Mouse (Mus musculus) left cerebral cortex, adult 8-10 months (tissue): Measurements from ENCODE around the gene Klri2. TPM values are rescaled to one million over a fixed set of nuclear protein-coding genes. Genes with fewer than 3 reads are reported as not detected.
"Not testable (repeated sequence)": the region's sequence is repeated elsewhere in the genome, so short reads cannot be mapped to it uniquely, and the experiment has no call there.

Experiments used
- DNase-seq, 2 experiments: peaks; one replicate each; pipeline ENCODE4 v3.0.0; 2022; ENCODE audit warnings: low spot score in 2 of 2
- microRNA-seq, 2 experiments: library from miRNA; unstranded; fragments of <30 nt; microRNA quantifications; one replicate each; pipeline ENCODE4 v1.2.0; 2022
- total RNA-seq, 4 experiments: library from RNA; stranded (reverse); gene quantifications; 2 replicates each; pipeline ENCODE4 v1.2.4; 2022

The Klri2 gene
- not detected for total RNA-seq

- DNase-seq = no peak
Measured at GRCm38 (mm10) chr6:129740069-129740721, at the start of gene Klri2. Gene Klri2, minus strand, starts transcription at chr6:129740484.

GRCm38 (mm10) chr6:129784170-129784569 is 43.9 kb upstream of the Klri2 start, which contains the start of gene Gm156:
Gene Gm156, minus strand, starts transcription at chr6:129784270.
- not testable (repeated sequence) for DNase-seq

DNA sequence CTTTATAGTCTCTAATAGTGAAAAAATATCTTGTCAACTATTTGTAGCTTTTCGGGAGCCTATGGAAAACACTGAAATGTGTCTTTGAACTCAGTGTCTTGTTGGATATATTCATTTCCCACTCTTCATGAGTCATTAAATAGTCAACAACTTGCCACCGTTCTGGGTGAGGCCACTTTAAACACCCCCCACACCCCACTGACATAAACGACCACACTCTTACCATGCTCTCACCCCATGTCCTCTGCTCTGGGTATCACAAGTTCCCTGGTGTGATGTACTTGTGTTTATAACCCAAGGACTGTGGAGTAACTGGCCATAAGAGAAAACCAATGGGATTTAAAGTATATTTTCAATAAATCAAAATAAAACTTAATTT is 7.4 kb upstream of the Klri2 start:
- no peak for DNase-seq

DNA sequence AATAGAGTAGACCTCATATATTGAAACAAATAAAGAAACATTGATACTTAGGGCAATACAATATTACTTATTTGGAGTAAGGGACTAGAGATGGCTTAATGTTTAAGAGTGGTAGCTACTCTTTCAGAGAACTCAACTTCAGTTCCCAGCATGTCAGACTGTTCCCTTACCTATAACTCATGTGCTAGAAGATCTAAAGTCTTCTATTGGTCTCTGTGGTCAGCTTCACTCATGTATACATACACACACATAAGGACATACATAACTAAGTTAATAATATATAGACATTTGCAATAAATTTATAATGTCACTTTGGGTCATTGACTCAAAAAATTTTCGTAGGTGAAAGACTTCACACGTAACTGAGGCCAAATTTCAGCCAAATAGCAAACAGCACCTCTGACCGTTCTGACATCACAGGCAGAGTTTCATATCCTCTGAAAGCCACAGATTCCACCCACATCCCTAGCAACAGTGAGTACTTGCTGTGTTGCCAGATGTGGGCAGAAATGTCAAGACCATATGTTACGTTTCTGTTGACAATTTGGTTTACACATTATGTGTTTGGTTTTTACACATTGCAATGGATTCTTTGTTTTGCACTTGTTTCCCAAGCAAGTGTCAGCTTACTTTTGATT is 6.9 kb upstream of the Klri2 start:
- DNase-seq = no peak

- DNase-seq = no peak
Measured at GRCm38 (mm10) chr6:129746151-129746550, 5.9 kb upstream of the Klri2 start.

DNA sequence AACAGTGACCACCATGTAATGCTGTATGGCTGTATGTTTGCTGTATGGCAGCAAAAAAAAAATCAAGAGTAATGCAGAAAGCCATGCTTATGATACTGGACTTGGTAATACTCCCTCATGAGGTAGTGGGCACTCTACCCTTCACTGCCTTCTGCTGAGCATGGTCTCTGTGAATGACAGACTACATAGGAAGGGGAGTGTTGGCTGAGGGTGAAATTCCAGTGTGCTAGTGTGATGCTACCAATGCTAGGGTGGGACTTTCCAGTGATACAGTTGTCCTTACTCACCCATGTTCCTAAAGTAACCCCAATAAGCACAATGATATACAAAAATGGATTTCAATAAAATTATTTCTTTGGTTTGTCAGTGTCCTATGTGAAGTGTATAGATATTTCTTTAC is 3.9 kb downstream of the Klri2 start:
- DNase-seq = no peak

- no peak for DNase-seq
Measured at GRCm38 (mm10) chr6:129727237-129727636, 13.0 kb downstream of the Klri2 start.

DNA sequence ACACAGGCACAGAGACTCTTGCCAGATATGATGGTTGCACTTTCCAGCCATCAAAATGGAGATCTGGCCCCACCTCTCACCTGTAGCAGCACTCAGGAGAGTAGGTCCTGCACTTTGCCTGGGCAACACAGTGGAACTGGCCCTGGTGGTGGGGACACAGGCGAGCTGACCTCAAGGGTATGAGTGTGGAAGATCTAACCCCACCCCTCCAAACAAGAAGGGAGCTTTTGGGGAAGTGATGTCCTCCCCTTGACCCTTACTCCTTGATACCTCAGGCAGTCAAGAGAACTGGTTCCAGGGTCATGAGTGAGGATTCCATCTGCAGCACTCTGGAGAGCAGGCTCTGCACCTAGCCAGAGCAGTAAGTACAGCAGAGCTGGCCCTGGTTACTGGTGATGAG is 18.9 kb downstream of the Klri2 start:
- DNase-seq = no peak

GRCm38 (mm10) chr6:129720487-129720886 is 19.8 kb downstream of the Klri2 start:
- no peak for DNase-seq

GRCm38 (mm10) chr6:129717032-129717431 is 23.3 kb downstream of the Klri2 start, which contains the start of gene Klri1:
Gene Klri1, minus strand, starts transcription at chr6:129717132.
- DNase-seq = no peak

DNA sequence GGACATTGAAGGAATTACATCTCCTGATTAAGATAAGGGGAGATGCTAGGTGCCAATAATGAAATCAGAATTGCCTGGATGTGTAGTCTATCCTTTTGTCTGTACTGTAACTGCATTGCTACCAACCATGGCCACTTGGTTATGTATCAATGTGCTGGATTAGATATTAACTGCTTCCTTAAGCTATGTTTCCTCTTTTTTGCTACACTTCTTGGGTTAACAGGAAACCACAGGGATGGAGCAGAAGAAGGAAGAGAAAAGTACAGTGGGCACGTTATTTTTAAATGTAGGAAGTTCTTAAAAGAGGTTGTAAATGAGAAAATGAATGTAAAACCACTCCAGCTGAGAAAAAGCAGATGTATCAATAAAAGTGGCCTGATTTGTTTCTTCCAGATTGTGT is 26.7 kb downstream of the Klri2 start:
- no peak for DNase-seq

DNA sequence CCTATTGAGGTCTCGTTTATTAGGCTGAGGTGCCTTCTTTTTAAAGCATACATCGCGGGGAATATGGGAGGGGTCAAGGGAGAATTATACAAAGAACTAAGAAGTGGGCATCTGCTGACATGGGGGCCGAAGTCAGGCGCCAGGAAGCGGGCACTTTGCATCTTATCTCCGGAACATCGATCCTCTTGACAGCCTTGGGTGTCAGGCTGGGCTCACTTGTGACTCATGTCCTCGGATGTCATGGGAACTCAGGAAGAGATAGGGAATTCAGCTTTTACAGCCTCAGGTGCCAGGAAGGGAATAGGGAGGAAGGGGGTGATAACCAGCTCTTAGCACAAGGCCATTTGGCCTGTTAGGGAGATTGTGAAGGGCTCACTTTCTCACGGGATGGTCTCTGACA is 48.8 kb downstream of the Klri2 start:
- not testable (repeated sequence) for DNase-seq

GRCm38 (mm10) chr6:129680379-129680778 is 59.9 kb downstream of the Klri2 start:
- no peak for DNase-seq

Small RNA genes lying within 50 kb of the gene (microRNA-seq; reads per million reads assigned to microRNA genes)
- gene Mir680-1 = 0 reads per million in 2 experiments

Other genes with a start within 250 kb of the Klri2 start
- under 1 TPM in 1 of 4 experiments, not detected in 3; 0.14 TPM for gene Olr1, start 233.3 kb downstream of the Klri2 start, total RNA-seq
- gene Tmem52b, start 227.9 kb downstream of the Klri2 start, total RNA-seq = not detected
- 100 to 1,000 TPM; 760 to 878 (median 821) TPM for gene Gabarapl1, start 207.3 kb downstream of the Klri2 start, total RNA-seq
- not detected for gene Klre1, start 162.6 kb downstream of the Klri2 start, total RNA-seq
- gene Klrd1, start 148.7 kb downstream of the Klri2 start, total RNA-seq = not detected
- not detected for gene Klrk1, start 116.6 kb downstream of the Klri2 start, total RNA-seq
- gene Klrc3, start 97.1 kb downstream of the Klri2 start, total RNA-seq = not detected
- gene Klrc2, start 79.8 kb downstream of the Klri2 start, total RNA-seq = not detected
- gene Klrc1, start 61.5 kb downstream of the Klri2 start, total RNA-seq = not detected
- not detected for gene Klri1, start 23.4 kb downstream of the Klri2 start, total RNA-seq
- gene Gm156, start 43.8 kb upstream of the Klri2 start, total RNA-seq = not detected
- gene Gm17631, start 122.2 kb upstream of the Klri2 start, total RNA-seq = not detected
- not detected for gene Klra17, start 136.2 kb upstream of the Klri2 start, total RNA-seq
- gene Klra5, start 177.2 kb upstream of the Klri2 start, total RNA-seq = not detected